Mouse (Mus musculus): ENCODE results near the gene Nadk2.

Nadk2 gene

DNA sequence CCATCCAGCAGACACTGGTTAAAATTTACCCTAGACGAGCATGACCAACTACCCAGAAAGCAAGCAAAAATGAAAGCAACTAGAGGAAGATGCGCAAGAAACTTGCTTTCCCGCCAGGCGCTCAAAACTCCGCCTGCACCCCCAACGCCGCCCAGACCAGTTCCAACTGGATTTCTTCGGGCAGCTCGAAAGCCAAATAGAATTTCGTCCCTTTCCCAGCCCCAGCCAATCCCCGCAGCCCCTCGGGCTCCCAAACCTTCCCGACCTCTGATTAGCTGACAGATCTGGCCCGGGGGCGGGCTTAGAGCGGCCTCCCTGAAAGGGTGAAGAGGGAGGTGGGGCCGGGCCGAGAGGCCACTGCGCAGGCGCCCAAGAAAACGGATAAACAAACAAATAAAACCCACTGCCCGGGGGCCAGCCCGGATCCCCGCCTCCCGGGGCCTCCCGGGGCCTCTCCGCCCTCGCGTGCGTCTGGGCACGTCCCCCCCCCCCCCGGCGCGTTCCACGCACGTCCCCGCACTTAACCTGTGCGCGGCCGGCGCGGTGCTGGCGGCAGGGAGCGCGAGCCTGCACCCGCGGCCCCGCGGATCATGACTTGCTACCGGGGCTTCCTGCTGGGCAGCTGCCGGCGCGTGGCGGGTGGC is at the start of gene Nadk2:
Gene Nadk2 (plus strand): TSS at position 349 of the 644 bp plus-strand sequence.
- DNase-seq (ENCODE audit: extremely low read depth, low read depth), result peak; percentile 99

DNA sequence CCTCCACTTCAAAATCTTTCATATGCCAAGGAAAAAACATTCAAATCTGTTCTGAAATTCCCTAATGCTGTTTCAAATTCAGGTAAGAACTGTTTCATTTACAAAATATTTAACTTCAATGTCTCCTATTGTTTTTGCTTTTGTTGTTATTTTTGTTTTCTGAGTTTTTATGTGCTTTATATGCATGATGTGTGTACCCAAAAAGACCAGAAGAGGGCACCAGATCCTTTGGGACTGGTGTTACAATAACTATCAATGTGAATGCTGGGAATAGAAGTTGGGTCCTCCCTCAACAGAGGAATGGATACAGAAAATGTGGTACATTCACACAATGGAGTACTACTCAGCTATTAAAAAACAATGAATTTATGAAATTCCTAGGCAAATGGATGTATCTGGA is 15.4 kb upstream of the Nadk2 start:
- no peak for DNase-seq (ENCODE audit: extremely low read depth, low read depth)

DNA sequence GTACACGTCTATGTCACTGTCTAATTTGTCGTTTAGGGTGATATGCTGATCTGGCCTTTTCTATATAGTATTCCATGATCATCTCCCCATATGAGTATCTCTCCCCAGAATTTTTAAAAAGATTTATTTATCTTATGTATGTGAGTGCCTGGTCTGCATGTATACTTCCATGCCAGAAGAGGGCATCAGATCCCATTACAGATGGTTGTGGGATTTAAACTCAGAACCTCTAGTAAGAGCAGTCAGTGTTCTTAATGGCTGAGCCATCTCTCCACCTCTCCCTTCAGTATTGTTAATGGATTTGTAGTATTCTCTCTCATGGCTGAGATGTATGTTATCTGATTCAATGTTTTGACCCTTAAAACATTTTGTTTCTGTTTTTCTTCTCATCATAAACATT is 11.2 kb upstream of the Nadk2 start:
- no peak for DNase-seq (ENCODE audit: extremely low read depth, low read depth)

DNA sequence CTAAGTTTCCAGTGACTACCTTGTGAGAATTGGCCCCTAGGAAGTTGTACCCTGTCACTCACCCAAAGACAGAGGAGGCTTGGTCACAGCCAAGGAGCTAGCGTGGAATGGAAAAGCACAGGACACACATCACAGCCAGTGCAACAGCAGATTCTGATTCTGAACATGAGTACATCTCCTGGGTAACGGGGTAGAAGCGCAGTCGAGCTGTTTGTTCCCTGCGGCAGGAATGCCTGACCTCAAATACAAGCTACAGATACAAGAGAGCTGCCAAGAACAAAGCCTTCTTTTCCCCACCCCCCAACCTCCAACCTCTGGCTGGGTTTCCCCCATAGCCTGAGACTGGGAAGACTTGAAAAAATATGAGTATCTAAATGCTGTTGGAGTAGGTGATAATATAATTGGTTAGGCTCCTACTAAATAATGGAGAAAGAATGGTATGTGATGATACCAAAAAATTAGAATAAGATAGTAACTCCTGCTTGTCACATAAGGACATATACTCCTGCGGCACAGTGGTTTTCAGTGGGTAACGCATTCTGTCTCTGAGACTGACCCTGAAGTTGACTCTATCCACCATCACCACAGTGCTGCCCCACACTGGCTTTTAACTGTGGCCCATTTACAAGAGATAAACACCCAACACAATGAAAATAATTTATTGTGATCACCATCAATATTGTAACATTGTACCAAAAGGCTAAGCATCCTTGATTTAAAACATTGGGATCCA is 9.7 kb upstream of the Nadk2 start:
- no peak for DNase-seq (ENCODE audit: extremely low read depth, low read depth)

DNA sequence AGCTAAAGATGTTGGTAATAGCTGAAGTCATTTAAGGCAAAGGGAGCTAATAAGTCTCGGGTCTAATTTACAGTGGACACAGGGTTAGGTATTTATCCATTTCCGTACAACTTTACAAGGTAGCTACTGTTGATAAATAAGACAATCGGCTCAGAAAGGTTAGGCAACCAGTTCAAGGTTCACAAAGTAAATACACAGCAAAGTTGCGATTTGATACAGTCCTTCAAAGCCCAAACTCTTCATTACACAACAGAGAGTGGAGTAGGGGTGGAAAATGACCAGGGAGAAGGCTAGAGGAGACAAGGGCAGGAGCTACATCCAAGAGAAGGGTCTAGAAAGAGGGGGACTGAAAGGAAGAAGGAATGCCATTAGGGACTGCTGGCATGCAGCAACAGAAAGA is 2.2 kb upstream of the Nadk2 start:
- no peak for DNase-seq (ENCODE audit: extremely low read depth, low read depth)

DNA sequence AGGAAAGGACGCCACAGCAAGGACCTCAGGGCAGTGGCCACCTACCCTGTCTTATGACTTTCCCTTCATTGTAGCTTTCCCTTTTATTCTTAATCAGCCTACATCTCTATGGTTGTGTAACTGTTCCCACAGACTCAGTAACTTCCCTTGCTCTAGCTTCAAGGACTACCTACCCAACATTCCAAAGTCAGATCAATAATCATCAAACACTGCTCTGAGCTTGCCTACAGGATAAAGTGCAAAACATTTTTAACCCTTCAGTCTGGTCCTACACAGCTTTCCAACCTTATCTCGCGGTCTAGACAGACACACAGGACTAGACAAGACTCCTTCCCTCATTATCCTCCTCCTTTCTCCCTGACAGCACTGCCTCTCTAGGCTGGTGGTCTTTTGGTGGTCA is 707 bp upstream of the Nadk2 start:
- DNase-seq (ENCODE audit: extremely low read depth, low read depth), result peak; percentile 48

DNA sequence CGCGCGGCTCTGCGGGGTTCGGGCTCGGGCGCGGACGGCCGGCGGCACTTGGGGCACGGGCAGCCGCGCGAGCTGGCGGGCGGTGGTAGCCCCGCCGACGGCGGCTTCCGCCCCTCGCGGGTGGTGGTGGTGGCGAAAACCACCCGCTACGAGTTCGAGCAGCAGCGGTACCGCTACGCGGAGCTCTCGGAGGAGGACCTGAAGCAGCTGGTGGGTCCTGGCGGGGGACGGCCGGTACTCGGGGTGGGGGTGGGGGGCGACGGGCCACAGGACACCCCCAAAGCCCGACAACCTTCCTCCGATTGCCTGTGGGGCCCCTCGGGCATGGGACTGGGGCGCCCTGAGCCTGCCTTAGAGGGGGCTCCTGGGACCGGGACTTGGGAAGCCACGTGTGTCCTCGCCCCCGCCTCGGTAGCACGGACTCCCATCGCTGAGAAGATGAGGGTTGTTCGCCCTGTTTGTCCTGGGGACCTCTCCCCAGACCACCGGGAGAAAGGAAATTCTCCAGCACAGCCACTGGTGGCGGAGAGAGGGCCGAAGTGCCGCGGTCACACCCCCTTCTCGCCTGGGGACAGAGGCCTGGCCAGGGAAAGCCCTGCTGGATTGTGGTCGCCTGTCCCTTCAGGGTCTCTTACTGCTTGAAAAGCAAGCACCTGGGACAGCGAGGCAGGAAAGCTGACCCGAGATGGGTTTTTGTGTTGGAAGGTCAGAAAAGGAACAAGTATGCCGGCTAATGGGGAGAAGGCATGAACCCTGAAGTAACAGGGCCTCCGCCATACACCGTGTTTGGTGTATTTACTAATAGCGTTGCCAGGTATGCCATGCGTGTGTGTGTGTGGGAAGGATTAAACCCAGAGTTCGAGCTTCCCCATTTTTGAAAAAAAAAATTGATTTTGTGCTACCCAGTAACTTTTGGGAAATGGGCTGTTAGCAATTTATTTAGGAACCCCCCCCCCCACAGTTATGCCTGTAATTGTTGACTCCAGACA is 790 bp downstream of the Nadk2 start:
- no peak for DNase-seq (ENCODE audit: extremely low read depth, low read depth)

DNA sequence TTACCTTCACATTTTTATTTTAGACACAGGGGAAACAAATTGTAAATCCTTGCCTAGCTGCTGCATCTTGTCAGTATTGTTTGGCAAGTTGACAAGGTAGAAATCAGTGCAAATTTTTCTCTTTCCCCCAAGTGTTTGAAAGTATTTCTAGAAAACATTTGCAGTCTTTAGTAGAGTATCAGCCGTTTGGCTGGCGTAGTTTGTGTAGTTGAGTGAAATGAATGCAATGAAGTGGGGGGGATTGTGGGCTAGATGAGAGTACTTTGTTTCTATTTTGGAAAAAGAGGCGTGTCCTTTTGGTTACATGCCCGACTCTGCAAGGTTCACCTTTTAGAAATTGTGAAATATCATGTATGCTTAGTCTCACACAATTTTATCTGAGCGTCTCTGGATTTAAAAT is 1.6 kb downstream of the Nadk2 start:
- peak; percentile 39 for DNase-seq (ENCODE audit: extremely low read depth, low read depth)

DNA sequence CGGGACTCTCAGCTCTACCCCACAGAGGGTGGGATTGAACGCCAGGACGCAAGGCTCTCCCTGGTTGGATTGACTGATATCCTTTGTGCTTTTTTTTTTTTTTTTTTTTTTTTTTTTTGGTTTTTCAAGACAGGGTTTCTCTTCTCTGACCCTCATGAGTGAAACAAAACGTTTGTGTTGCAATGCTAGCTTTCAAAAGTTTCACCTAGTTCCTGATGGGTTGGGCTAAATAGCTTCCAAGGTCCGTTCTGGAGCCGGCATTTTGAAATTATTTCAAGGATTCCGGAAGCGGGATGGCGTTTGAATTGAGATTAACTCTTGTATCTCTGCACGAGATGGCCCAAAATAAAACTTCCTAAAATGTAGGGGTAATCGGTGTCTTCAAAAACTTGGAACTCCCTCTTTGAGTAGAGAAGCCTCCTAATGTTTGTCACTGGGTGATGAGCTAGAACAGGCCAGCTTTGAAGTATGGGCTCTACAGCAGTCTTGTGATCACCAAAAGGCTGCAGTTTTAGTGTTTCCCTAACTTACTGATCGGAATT is 2.1 kb downstream of the Nadk2 start:
- peak; percentile 41 for DNase-seq (ENCODE audit: extremely low read depth, low read depth)

DNA sequence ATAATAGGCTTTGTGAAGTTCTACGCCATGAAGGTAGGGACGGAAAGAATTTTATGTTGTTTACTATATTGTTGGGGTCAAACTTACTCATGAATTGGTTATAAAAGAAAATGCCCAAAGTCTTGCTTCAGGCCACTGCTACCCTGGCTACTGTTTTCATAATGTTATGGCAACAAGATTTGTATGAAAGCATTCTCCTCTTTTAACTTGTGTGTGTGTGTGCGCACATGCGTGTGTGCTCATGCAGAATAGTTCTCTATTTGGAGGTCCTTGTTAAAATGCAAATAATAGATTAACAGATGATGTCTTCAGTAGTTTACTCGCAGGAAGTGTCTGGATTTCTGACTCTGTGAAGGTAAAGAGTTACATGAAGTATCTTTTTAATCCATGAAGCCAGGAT is 2.6 kb downstream of the Nadk2 start:
- peak; percentile 38 for DNase-seq (ENCODE audit: extremely low read depth, low read depth)

DNA sequence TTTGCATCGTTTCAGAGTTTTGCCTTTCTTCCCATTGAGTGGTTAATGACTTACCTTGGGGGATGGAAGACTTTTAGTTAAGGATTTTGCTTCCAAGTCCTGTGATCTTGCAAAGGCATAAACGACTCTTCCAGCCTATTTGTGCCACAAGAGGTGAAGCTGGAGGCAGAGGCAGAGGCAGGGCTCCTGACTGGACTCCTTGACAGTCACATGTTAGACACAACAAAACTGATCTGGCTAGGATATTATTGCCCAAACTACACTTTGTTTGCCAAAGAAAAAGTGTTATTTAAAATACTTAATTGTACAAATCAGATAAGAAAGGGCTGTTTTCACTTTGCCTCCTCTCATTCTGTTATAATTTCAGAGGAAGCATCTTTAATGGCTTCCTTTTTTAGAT is 3.1 kb downstream of the Nadk2 start:
- DNase-seq (ENCODE audit: extremely low read depth, low read depth), result no peak

DNA sequence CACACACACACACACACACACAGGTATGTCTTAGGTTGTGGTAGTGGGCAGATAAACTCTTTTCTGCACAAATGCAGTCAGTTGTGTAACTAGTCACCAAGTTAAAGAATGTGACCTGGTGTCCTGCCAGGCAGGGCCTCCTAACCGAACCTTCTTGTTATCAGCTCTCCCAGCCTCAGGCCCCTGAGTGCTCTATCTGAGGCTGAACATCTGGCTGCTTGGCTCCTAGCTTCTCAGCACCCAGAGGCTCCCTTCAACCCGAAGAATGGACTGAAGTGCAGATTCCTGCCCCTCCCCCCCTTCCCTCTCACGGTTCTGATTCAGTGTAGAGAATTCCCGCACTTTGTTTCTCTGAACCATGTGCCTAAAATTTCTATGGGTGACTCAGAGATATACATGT is 3.6 kb downstream of the Nadk2 start:
- peak; percentile 99 for DNase-seq (ENCODE audit: extremely low read depth, low read depth)

DNA sequence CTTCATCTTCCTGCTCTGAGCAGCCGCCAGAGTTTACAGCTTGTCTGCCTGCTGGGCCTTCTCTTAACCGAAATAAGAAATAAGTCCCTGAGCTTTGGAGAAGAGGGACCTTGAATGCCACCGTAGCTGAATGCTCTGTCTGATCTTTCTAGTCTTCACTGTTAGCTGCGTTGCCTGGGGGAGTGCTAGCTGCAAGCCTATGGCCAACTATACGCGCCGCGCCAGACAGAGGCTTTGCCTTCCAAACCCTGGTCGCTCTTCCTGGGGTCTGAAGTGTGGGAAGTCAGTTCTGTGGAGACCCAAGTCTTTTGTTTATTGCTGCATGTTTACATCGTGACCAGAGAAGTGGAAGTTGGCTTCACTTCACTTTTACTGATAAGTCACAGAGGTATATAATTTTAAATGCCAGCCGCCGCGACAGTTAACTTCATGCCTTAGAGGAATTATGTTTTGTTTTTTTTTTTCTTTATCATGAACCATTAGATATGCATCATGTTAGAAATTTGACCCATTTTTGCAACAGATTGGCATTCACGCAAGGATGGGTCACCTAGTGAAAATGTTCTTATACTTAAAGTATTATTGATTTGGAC is 4.6 kb downstream of the Nadk2 start:
- peak; percentile 46 for DNase-seq (ENCODE audit: extremely low read depth, low read depth)

DNA sequence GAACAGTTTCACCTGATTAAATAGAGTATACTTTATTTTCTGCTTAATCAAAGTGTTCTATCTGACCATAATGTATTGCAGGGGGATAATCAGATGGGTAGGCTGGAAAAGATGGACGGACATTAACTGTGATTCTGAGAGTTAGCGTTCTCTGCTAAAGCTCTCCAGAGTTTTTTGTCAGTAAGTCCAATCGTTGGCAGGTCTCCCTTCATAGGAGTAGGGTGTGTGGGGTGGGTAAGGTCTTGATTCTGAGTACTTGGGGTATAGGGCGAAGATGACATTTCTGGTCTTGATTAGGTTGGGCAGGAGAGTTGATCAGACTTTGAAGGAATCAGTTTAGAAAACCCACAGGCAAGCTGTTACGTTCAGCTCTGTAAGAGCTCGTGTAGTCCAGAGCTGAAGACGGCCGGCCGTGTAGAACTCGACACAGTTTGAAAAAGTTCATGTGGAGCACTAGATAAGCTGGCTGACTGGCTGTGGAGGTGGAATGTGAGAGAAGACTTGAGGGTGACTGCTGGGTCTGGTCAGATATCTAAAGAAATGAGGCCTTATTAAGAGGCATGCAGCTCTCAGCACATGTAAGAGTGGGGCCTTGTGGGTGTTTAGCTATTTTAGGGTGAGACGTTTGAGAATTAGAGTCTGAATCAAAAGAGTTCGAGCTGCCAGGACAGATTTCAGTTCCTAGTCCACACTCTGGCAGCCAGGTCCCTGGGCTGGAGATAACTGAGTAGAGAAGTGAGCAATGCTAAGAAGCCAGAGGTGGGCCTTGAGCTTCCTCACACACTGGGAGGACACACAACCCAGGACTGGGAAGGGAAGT is 7.6 kb downstream of the Nadk2 start:
- peak; percentile 86 for DNase-seq (ENCODE audit: extremely low read depth, low read depth)

DNA sequence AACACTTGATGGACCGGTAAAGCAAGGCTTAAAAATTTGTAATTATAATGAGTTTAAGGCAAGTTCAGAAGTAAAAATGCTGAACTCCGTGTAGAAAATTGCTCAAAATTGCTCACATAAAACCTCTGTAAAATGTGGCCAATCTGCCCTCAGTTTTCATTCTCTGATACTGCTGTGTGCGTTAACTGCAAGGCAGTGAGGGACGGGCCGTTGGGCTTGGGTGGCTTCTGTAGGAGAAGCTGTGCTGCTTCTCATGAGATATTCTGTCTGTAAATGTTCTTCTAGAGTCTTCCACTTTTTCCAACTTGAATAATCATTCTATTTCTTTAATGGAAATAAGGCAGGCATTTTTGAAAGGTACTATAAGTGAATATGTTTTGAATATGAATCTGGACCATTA is 8.6 kb downstream of the Nadk2 start:
- DNase-seq (ENCODE audit: extremely low read depth, low read depth), result no peak

DNA sequence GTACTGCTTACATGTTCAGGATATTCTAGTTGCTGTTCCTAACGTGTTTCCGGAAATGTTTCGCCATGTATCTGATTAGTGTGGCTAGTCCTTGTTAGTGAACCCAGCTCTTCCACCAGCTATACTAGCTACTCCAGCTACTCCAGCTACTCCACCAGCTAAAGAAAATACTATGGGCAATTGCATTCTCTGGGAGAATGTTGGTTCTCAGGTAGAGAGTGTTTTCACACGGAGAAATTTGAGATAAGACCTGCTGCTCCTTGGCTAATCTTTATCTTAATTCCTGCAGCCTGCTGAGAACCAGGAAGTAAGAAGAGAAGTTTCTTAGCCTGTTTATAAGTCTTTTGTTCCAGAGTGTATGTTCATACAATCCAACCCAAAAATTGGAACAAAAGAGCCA is 9.1 kb downstream of the Nadk2 start:
- peak; percentile 81 for DNase-seq (ENCODE audit: extremely low read depth, low read depth)

DNA sequence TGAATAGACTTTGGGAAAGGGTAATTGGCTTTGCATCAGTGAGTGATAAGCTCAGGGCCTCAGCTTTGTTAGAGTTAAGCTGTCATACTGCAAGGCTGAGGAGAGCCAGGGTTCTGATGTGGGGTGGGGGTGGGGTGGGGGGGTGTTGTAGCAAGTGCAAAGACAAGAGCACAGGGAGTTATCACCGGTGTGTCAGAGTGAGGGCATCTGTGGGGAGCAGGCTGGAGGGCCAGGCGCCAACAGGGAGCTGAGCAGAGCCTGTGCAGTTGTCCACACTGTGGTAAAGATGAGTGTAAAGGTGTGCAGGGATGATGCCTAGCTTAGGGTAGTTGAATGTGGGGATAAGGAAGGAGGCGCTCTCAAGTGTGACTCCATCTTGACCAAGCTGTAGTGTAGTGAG is 10.2 kb downstream of the Nadk2 start:
- no peak for DNase-seq (ENCODE audit: extremely low read depth, low read depth)

DNA sequence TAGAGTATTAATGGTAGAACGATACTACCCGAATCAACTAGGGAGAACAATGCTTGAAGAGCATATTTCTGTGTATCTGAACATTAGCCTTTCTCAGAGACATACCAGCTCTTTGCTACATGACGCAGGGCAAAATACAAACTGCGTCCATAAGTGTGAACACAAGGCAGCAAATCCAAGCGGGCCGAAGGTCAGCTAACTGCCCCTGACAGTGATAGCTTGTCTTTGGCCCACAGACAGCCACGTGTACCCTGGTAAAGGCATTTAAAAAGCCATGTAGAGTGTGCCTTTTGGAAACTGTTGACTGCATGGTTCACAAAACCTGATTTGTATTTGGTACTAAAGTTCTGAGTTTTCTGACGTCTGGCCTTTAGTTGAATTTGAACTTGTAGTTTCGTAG is 11.7 kb downstream of the Nadk2 start:
- no peak for DNase-seq (ENCODE audit: extremely low read depth, low read depth)

DNA sequence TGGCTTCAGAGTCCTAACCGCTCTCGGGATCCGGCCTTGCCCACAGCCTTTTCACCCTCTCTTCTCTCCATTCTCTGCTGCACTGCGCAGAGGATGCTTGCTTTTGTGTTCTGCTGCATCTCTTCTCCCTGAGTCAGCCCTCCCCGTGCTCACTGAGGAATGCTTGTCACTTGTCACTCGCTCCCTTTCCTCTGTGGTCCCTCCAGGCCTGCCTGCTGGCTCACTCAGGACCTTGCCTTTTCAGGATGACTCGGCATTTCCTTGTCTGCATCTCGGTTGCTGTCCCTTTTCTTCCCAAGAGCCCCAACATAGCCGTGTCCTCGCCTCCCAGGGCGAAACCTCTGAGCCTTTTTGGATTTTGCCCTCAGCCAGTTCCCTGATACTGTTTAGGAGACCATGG is 15.8 kb downstream of the Nadk2 start:
- no peak for DNase-seq (ENCODE audit: extremely low read depth, low read depth)

DNA sequence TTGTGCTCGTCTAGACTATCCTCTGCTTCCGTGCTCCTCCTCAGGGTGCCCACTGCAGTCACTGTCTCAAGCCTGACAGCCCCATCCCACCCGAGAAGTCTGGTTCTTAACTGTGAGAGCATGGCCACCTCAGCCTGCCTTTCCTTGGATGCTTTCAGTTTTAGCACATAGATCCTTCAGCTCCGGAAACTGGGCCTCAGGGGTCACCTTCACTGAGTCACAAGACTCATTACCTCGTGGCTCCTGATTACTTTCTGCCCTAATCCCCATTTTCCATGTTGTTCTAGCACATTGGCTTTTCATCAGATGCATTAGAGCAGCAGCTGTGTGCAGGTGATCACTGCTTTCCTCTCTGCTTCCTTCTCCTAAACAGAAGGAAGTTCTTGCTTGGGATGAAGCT is 16.4 kb downstream of the Nadk2 start:
- DNase-seq (ENCODE audit: extremely low read depth, low read depth), result no peak

All from MEL-GATA-1-ER (cell line).